Mouse (Mus musculus): ENCODE data around the gene Tnf. TPM values are rescaled to one million over a fixed set of nuclear protein-coding genes. Genes with fewer than 3 reads are reported as not detected.

Tnf gene
- total and polyA plus RNA-seq, 3 experiments = 18.8 to 25.2 (median 20.8) TPM

GRCm38 (mm10) chr17:35193881-35194843 lies 7.6 kb downstream of the Tnf start, which contains the start of gene Ltb (continued):
- TF ChIP-seq MAZ (IDR thresholded peaks at IDR 0.05; ENCODE audit: low read depth, low read length) = 0 out of 2 replicates have a peak, but pooled peaks have one; percentile 26
- no peak for TF ChIP-seq JUN (IDR thresholded peaks at IDR 0.05; ENCODE audit: insufficient read depth, low read depth, low read length)
- no peak for TF ChIP-seq RCOR1 (conservative IDR thresholded peaks at IDR 0.05; ENCODE audit: low read depth, low read length)
- no peak for TF ChIP-seq CTCF (conservative IDR thresholded peaks at IDR 0.05 in 1 of 2, IDR thresholded peaks at IDR 0.05 in 1 of 2; ENCODE audit: low read depth in 2 of 2, low read length in 2 of 2)
- peak; percentile 61 for TF ChIP-seq BHLHE40 (IDR thresholded peaks at IDR 0.05; ENCODE audit: low read depth, low read length)
- no peak for TF ChIP-seq TBP (conservative IDR thresholded peaks at IDR 0.05; ENCODE audit: low read depth, low read length)
- peak; percentile 33; the same call in 1 of the 2 replicates for TF ChIP-seq CHD2 (IDR thresholded peaks at IDR 0.05; ENCODE audit: low read length)
- TF ChIP-seq ELF1 (IDR thresholded peaks at IDR 0.05; ENCODE audit: low read depth, low read length) = 0 out of 2 replicates have a peak, but pooled peaks have one; percentile 15
- no peak for TF ChIP-seq NELFE (IDR thresholded peaks at IDR 0.05; ENCODE audit: low read depth, low read length)
- no peak for TF ChIP-seq MAFK (IDR thresholded peaks at IDR 0.05; ENCODE audit: insufficient replicate concordance, low read length)
- TF ChIP-seq SMC3 (IDR thresholded peaks at IDR 0.05; ENCODE audit: low read depth, low read length) = peak; percentile 1; the same call in 1 of the 2 replicates
- no peak for TF ChIP-seq USF2 (conservative IDR thresholded peaks at IDR 0.05; ENCODE audit: low read depth, low read length)
- no peak for TF ChIP-seq UBTF (IDR thresholded peaks at IDR 0.05; ENCODE audit: low read depth, low read length)
- TF ChIP-seq SIN3A (IDR thresholded peaks at IDR 0.05; ENCODE audit: low read length) = 0 out of 2 replicates have a peak, but pooled peaks have one; percentile 17
- TF ChIP-seq NRF1 (IDR thresholded peaks at IDR 0.05; ENCODE audit: low read depth, low read length) = no peak
- TF ChIP-seq MEF2A (IDR thresholded peaks at IDR 0.05; ENCODE audit: borderline replicate concordance, low read depth, low read length) = no peak; the same call in 1 of the 2 replicates
- no peak for TF ChIP-seq ZMIZ1 (IDR thresholded peaks at IDR 0.05; ENCODE audit: low read depth, low read length)
- TF ChIP-seq PAX5 (IDR thresholded peaks at IDR 0.05; ENCODE audit: low read length) = no peak
- TF ChIP-seq IRF4 (IDR thresholded peaks at IDR 0.05; ENCODE audit: low read depth, low read length) = no peak
- peak; percentile 41; the same call in 1 of the 2 replicates for TF ChIP-seq EP300 (IDR thresholded peaks at IDR 0.05; ENCODE audit: low read length)
- TF ChIP-seq E2F4 (IDR thresholded peaks at IDR 0.05; ENCODE audit: insufficient replicate concordance, low read depth, low read length) = no peak
- no peak for TF ChIP-seq MYC (IDR thresholded peaks at IDR 0.05; ENCODE audit: low read depth, low read length)
- TF ChIP-seq KAT2A (IDR thresholded peaks at IDR 0.05; ENCODE audit: insufficient replicate concordance, low read length) = no peak

GRCm38 (mm10) chr17:35192924-35193323 lies 8.9 kb downstream of the Tnf start:
- dilution Hi-C loops (cut with MboI; ENCODE audit: extremely low pct_ligation_motif_present, extremely low pct_unique_long_range_greater_than_20kb, low sequenced_read_pairs) (no loop called here), in situ Hi-C loops (cut with MboI; ENCODE audit: low pct_ligation_motif_present, low pct_unique_long_range_greater_than_20kb, low sequenced_read_pairs) (no loop called here)
- no peaks in the 10 kb centered on the region; the same call in 1 of the 2 replicates for H3K79me2 ChIP-seq (replicated peaks; ENCODE audit: control insufficient read depth, extremely low read depth, insufficient read depth, poor library complexity, severe bottlenecking)
- peak overlapping the region; percentile 96 for H3K27ac ChIP-seq (ENCODE audit: insufficient read depth, low read depth)
- H3K27me3 ChIP-seq (replicated peaks) = no peaks in the 10 kb centered on the region
- H3K9ac ChIP-seq (ENCODE audit: insufficient read depth, low read depth) = peak overlapping the region; percentile 71; the same call in 1 of the 2 replicates
- DNase-seq (ENCODE audit: extremely low read depth) = no peak
- H3K9me3 ChIP-seq (replicated peaks; ENCODE audit: low read length) = no peaks in the 10 kb centered on the region
- peak overlapping the region; percentile 87; the same call in 1 of the 2 replicates for H3K4me2 ChIP-seq (ENCODE audit: insufficient read depth, low read depth, poor library complexity, severe bottlenecking)
- no peaks in the 10 kb centered on the region for H3K36me3 ChIP-seq (replicated peaks in 1 of 2; ENCODE audit: control insufficient read depth in 1 of 2, insufficient read depth in 1 of 2, low read length in 1 of 2)
- H3K4me1 ChIP-seq (ENCODE audit: control insufficient read depth in 1 of 2, insufficient read depth in 2 of 2) = peaks cover 32 to 47% of the 10 kb centered on the region in 2 experiments
- no peak overlapping the region for H3K4me3 ChIP-seq (replicated peaks in 1 of 3; ENCODE audit: low read depth in 2 of 3, low read length in 2 of 3, poor library complexity in 1 of 3)
- peak; percentile 36; the same call in 1 of the 2 replicates for TF ChIP-seq ETS1 (conservative IDR thresholded peaks at IDR 0.05; ENCODE audit: low read depth, low read length)
- TF ChIP-seq E2F4 (IDR thresholded peaks at IDR 0.05; ENCODE audit: insufficient replicate concordance, low read depth, low read length) = no peak
- TF ChIP-seq TBP (conservative IDR thresholded peaks at IDR 0.05; ENCODE audit: low read depth, low read length) = peak; percentile 95
- peak; percentile 39; the same call in 1 of the 2 replicates for TF ChIP-seq MEF2A (IDR thresholded peaks at IDR 0.05; ENCODE audit: borderline replicate concordance, low read depth, low read length)
- TF ChIP-seq USF1 (IDR thresholded peaks at IDR 0.05; ENCODE audit: low read depth, low read length) = no peak
- TF ChIP-seq CHD2 (IDR thresholded peaks at IDR 0.05; ENCODE audit: low read length) = no peak
- TF ChIP-seq RCOR1 (conservative IDR thresholded peaks at IDR 0.05; ENCODE audit: low read depth, low read length) = no peak
- TF ChIP-seq CTCF (conservative IDR thresholded peaks at IDR 0.05 in 1 of 2, IDR thresholded peaks at IDR 0.05 in 1 of 2; ENCODE audit: low read depth in 2 of 2, low read length in 2 of 2) = no peak
- peak; percentile 93 for TF ChIP-seq UBTF (IDR thresholded peaks at IDR 0.05; ENCODE audit: low read depth, low read length)
- no peak for TF ChIP-seq GABPA (IDR thresholded peaks at IDR 0.05; ENCODE audit: insufficient replicate concordance, low read depth, low read length)
- TF ChIP-seq CHD1 (IDR thresholded peaks at IDR 0.05; ENCODE audit: low read depth, low read length) = no peak
- no peak for TF ChIP-seq NELFE (IDR thresholded peaks at IDR 0.05; ENCODE audit: low read depth, low read length)
- 0 out of 2 replicates have a peak, but pooled peaks have one; percentile 57 for TF ChIP-seq MYC (IDR thresholded peaks at IDR 0.05; ENCODE audit: low read depth, low read length)
- no peak for TF ChIP-seq POLR2A (IDR thresholded peaks at IDR 0.05; ENCODE audit: low read depth, low read length)
- no peak for TF ChIP-seq MAFK (IDR thresholded peaks at IDR 0.05; ENCODE audit: insufficient replicate concordance, low read length)
- no peak for TF ChIP-seq PAX5 (IDR thresholded peaks at IDR 0.05; ENCODE audit: low read length)
- TF ChIP-seq HCFC1 (IDR thresholded peaks at IDR 0.05; ENCODE audit: low read depth, low read length) = no peak
- TF ChIP-seq MAZ (IDR thresholded peaks at IDR 0.05; ENCODE audit: low read depth, low read length) = no peak
- TF ChIP-seq EP300 (IDR thresholded peaks at IDR 0.05; ENCODE audit: low read length) = peak; percentile 59
- no peak for TF ChIP-seq POLR2AphosphoS2 (IDR thresholded peaks at IDR 0.05; ENCODE audit: low read depth, low read length)
- TF ChIP-seq ZMIZ1 (IDR thresholded peaks at IDR 0.05; ENCODE audit: low read depth, low read length) = no peak
- TF ChIP-seq ZKSCAN1 (IDR thresholded peaks at IDR 0.05; ENCODE audit: borderline replicate concordance, low read depth, low read length) = no peak

Measured in CH12.LX (cell line).